Mouse (Mus musculus) MEL (cell line): ENCODE results near the gene Cenpi. TPM values are rescaled to one million over a fixed set of nuclear protein-coding genes. Genes with fewer than 3 reads are reported as not detected.

Source experiments
- DNase-seq: peaks from one replicate; pipeline ENCODE4 v3.0.0; 2011; ENCODE audit warnings: low read depth, low spot score
- H3K27ac ChIP-seq: 2 replicates; pipeline ENCODE4 v1.5.1; 2012; ENCODE audit warnings: low read depth, mild to moderate bottlenecking, control low read depth, low read length, moderate library complexity; ENCODE audit not compliant: control insufficient read depth
- H3K27me3 ChIP-seq, 2 experiments: fragments of 150-350 bp in 1 of 2; sonication (generic) in 1 of 2; 2 replicates each; pipeline ENCODE4 v1.6.1; 2012; ENCODE audit warnings: low read length in 2 of 2, mild to moderate bottlenecking in 2 of 2, improper control_type of control experiment in 1 of 2, moderate library complexity in 1 of 2; ENCODE audit not compliant: insufficient read depth in 2 of 2, control insufficient read depth in 1 of 2
- H3K36me3 ChIP-seq, 2 experiments: 2 replicates each; pipeline ENCODE4 v1.6.1; 2012 to 2014; ENCODE audit warnings: low read length in 2 of 2, improper control_type of control experiment in 1 of 2, inconsistent platforms in 1 of 2, mild to moderate bottlenecking in 1 of 2; ENCODE audit not compliant: insufficient read depth in 2 of 2, control insufficient read depth in 1 of 2
- H3K4me1 ChIP-seq, 2 experiments: fragments of 150-350 bp in 1 of 2; sonication (generic) in 1 of 2; 2 replicates each; pipeline ENCODE4 v1.6.1; 2012; ENCODE audit warnings: low read length in 2 of 2, improper control_type of control experiment in 1 of 2, mild to moderate bottlenecking in 1 of 2; ENCODE audit not compliant: insufficient read depth in 2 of 2, control insufficient read depth in 1 of 2
- H3K4me3 ChIP-seq, 2 experiments: fragments of 150-350 bp in 1 of 2; sonication (generic) in 1 of 2; 2 replicates each; pipeline ENCODE4 v1.5.1; 2012; ENCODE audit warnings: low read depth in 2 of 2, low read length in 2 of 2, mild to moderate bottlenecking in 2 of 2, moderate library complexity in 2 of 2, control low read depth in 1 of 2, improper control_type of control experiment in 1 of 2; ENCODE audit not compliant: control insufficient read depth in 1 of 2, insufficient read depth in 1 of 2
- H3K79me2 ChIP-seq: 2 replicates; pipeline ENCODE4 v1.6.1; 2012; ENCODE audit warnings: mild to moderate bottlenecking, low read length, moderate library complexity; ENCODE audit not compliant: control insufficient read depth, poor library complexity, insufficient read depth
- H3K9ac ChIP-seq: 2 replicates; pipeline ENCODE4 v1.6.1; 2012; ENCODE audit warnings: low read depth, mild to moderate bottlenecking, control low read depth, low read length, moderate library complexity; ENCODE audit not compliant: control insufficient read depth, poor library complexity, severe bottlenecking
- H3K9me3 ChIP-seq: fragments of 150-350 bp; sonication (generic); replicated peaks from 2 replicates; pipeline ENCODE4 v1.6.1; 2012; ENCODE audit warnings: mild to moderate bottlenecking, low read length, improper control_type of control experiment, moderate library complexity; ENCODE audit not compliant: insufficient read depth
- BHLHE40 ChIP-seq: IDR thresholded peaks from 2 replicates; pipeline ENCODE4 v1.6.1; 2012; ENCODE audit warnings: low read depth, mild to moderate bottlenecking, inconsistent platforms, low read length, improper control_type of control experiment, borderline replicate concordance
- CHD2 ChIP-seq: IDR thresholded peaks from 2 replicates; pipeline ENCODE4 v1.6.1; 2011; ENCODE audit warnings: low read length, improper control_type of control experiment
- E2F4 ChIP-seq: IDR thresholded peaks from 2 replicates; pipeline ENCODE4 v1.6.1; 2011; ENCODE audit warnings: low read depth, low read length, improper control_type of control experiment, borderline replicate concordance
- EP300 ChIP-seq, 2 experiments: IDR thresholded peaks; 2 replicates each; pipeline ENCODE4 v1.6.1; 2011; ENCODE audit warnings: improper control_type of control experiment in 2 of 2, low read length in 2 of 2, low read depth in 1 of 2, mild to moderate bottlenecking in 1 of 2
- ETS1 ChIP-seq: IDR thresholded peaks from 2 replicates; pipeline ENCODE4 v1.6.1; 2012; ENCODE audit warnings: low read depth, mild to moderate bottlenecking, inconsistent platforms, low read length, improper control_type of control experiment, moderate library complexity
- GATA1 ChIP-seq: IDR thresholded peaks from 2 replicates; pipeline ENCODE4 v1.6.1; 2011; ENCODE audit warnings: low read depth, low read length, improper control_type of control experiment
- HCFC1 ChIP-seq: IDR thresholded peaks from 2 replicates; pipeline ENCODE4 v1.6.1; 2012; ENCODE audit warnings: low read depth, mild to moderate bottlenecking, inconsistent platforms, low read length, improper control_type of control experiment, moderate library complexity
- MXI1 ChIP-seq: IDR thresholded peaks from 2 replicates; pipeline ENCODE4 v1.6.1; 2011; ENCODE audit warnings: mild to moderate bottlenecking, low read depth, low read length, improper control_type of control experiment
- MYB ChIP-seq: IDR thresholded peaks from 2 replicates; pipeline ENCODE4 v1.6.1; 2011; ENCODE audit warnings: mild to moderate bottlenecking, low read depth, low read length, improper control_type of control experiment
- POLR2A ChIP-seq, 2 experiments: IDR thresholded peaks; 2 replicates each; pipeline ENCODE4 v1.6.1; 2011 to 2012; ENCODE audit warnings: low read length in 2 of 2, mild to moderate bottlenecking in 2 of 2, control low read depth in 1 of 2, improper control_type of control experiment in 1 of 2, low read depth in 1 of 2, moderate library complexity in 1 of 2; ENCODE audit not compliant: control insufficient read depth in 1 of 2, insufficient read depth in 1 of 2, poor library complexity in 1 of 2
- POLR2AphosphoS2 ChIP-seq: IDR thresholded peaks from 2 replicates; pipeline ENCODE4 v1.6.1; 2011; ENCODE audit warnings: low read length, improper control_type of control experiment
- RCOR1 ChIP-seq: IDR thresholded peaks from 2 replicates; pipeline ENCODE4 v1.6.1; 2012; ENCODE audit warnings: low read depth, mild to moderate bottlenecking, inconsistent platforms, low read length, improper control_type of control experiment
- SMC3 ChIP-seq: IDR thresholded peaks from 2 replicates; pipeline ENCODE4 v1.6.1; 2011; ENCODE audit warnings: low read depth, low read length, improper control_type of control experiment
- TAL1 ChIP-seq: IDR thresholded peaks from 2 replicates; pipeline ENCODE4 v1.6.1; 2012; ENCODE audit warnings: mild to moderate bottlenecking, inconsistent platforms, low read length, moderate library complexity, mixed read lengths
- TBP ChIP-seq: IDR thresholded peaks from 2 replicates; pipeline ENCODE4 v1.8.0; 2011; ENCODE audit warnings: low read depth, low read length, improper control_type of control experiment
- TCF12 ChIP-seq: IDR thresholded peaks from 2 replicates; pipeline ENCODE4 v1.6.1; 2014; ENCODE audit warnings: low read depth, mild to moderate bottlenecking, inconsistent platforms, low read length, improper control_type of control experiment, moderate library complexity
- USF1 ChIP-seq: IDR thresholded peaks from 2 replicates; pipeline ENCODE4 v1.6.1; 2014; ENCODE audit warnings: low read depth, mild to moderate bottlenecking, inconsistent platforms, low read length, improper control_type of control experiment, moderate library complexity
- ZC3H11A ChIP-seq: IDR thresholded peaks from 2 replicates; pipeline ENCODE4 v1.6.1; 2012; ENCODE audit warnings: low read depth, mild to moderate bottlenecking, inconsistent platforms, low read length, improper control_type of control experiment
- ZKSCAN1 ChIP-seq: IDR thresholded peaks from 2 replicates; pipeline ENCODE4 v1.6.1; 2012; ENCODE audit warnings: low read depth, mild to moderate bottlenecking, inconsistent platforms, low read length, improper control_type of control experiment, moderate library complexity
- ZNF384 ChIP-seq: IDR thresholded peaks from 2 replicates; pipeline ENCODE4 v1.6.1; 2012; ENCODE audit warnings: low read depth, mild to moderate bottlenecking, inconsistent platforms, low read length, improper control_type of control experiment
- polyA plus RNA-seq, 2 experiments: library from polyadenylated mRNA; stranded (reverse) in 1 of 2; unstranded in 1 of 2; fragments of >175 nt in 1 of 2; fragments of >200 nt in 1 of 2; gene quantifications; 2 replicates each; pipeline versions ENCODE4 v1.2.1 to v1.2.4; 2012; ENCODE audit warnings: low replicate concordance in 2 of 2, low read depth in 1 of 2; ENCODE audit not compliant: insufficient read length in 2 of 2, insufficient read depth in 1 of 2, missing spikeins in 1 of 2
- total RNA-seq: library from RNA; depleted of rRNA; stranded (reverse); fragments of 300-350 nt; gene quantifications from 2 replicates; pipeline ENCODE4 v1.2.3, GENCODE M21; 2012

Gene Cenpi
- total and polyA plus RNA-seq, 3 experiments: 50.8 to 56.3 TPM; not detected in 1

DNA sequence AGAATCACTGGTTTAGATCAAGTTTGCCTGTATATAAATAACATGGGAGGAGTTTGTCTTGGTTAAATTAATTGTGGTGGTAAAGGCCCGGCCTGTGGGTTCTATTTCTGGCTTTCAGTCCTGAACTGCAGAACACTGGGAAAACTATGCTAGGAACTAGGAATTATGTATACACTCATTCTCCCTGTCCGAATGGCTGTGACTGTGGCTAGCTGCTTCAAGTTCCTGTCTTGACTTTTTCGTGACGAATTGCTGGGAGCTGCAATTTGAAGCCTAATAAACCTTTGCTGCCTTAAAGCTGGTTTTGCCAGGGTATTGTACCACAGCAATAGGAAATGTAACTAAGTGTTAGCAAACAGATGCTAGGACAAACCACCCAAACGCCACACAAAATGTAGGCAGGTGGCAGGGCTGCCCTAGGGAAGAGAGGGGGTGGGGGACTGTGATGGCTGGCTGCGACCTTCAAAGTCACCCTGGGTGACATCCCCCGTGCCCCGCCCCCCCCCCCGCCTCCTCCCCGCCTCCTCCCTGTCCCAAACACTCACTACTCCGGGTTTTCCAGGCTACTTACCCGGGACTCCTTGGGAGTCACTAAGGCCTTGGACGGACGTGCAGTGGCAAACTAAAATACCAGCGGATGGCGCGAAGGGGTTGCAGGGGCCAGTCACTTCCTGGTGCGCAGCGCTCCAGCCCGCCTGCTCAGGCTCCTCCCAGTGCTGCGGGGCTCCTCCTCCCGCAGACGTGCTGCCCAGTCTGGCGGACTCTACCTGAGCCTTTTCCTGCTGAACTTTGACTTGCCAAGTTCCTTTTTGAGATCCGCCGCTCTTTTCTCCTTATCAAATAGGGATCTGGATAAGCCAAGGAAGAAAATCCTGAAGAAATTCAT is 31.4 kb upstream of the Cenpi start, which contains the start of gene Trmt2b (continued):
- 0 out of 2 replicates have a peak, but pooled peaks have one; percentile 31 for TF ChIP-seq RCOR1
- no peak for TF ChIP-seq TAL1
- TF ChIP-seq MYB: no peak
- no peak for TF ChIP-seq ZNF384
- 0 out of 2 replicates have a peak, but pooled peaks have one; percentile 59 for TF ChIP-seq POLR2AphosphoS2
- no peak for TF ChIP-seq USF1
- peak in 1 of 2 experiments; percentile 77; a peak in 2 of 4 replicates for TF ChIP-seq POLR2A (IDR thresholded peaks at IDR 0.05; ENCODE audit: control insufficient read depth in 1 of 2, insufficient read depth in 1 of 2, low read depth in 1 of 2, low read length in 2 of 2, poor library complexity in 1 of 2)
- TF ChIP-seq MXI1: no peak; the same call in 1 of the 2 replicates
- peak; percentile 33; the same call in 1 of the 2 replicates for TF ChIP-seq BHLHE40
- TF ChIP-seq TCF12: 0 out of 2 replicates have a peak, but pooled peaks have one; percentile 20
- TF ChIP-seq HCFC1: 0 out of 2 replicates have a peak, but pooled peaks have one; percentile 61
- no peak for TF ChIP-seq ZC3H11A
- TF ChIP-seq SMC3: peak; percentile 7; the same call in 1 of the 2 replicates
- 0 out of 2 replicates have a peak, but pooled peaks have one; percentile 8 for TF ChIP-seq ZKSCAN1
- peak; percentile 82 for TF ChIP-seq E2F4
- TF ChIP-seq TBP: peak; percentile 47; the same call in 1 of the 2 replicates
- TF ChIP-seq CHD2: peak; percentile 29

GRCm38 (mm10) chrX:134280531-134280930 is 27.4 kb upstream of the Cenpi start:
- Histone ChIP-seq H3K9me3 (no peaks in the 10 kb centered on the region), H3K79me2 (peaks cover 10% of the 10 kb centered on the region), H3K27ac (no peak overlapping the region), H3K27me3 (no peaks in the 10 kb centered on the region), H3K4me1 (peaks cover 11% of the 10 kb centered on the region in 2 experiments), H3K4me3 (no peak overlapping the region), H3K36me3 (peaks cover 0 to 20% of the 10 kb centered on the region in 2 experiments; a peak in 2 of 4 replicates), H3K9ac (no peak overlapping the region)
- peak; percentile 84 for TF ChIP-seq TCF12
- peak; percentile 92 for TF ChIP-seq GATA1
- TF ChIP-seq ZC3H11A: no peak
- TF ChIP-seq ETS1: no peak
- TF ChIP-seq RCOR1: peak; percentile 89
- peak; percentile 72 to 74 for TF ChIP-seq EP300 (IDR thresholded peaks at IDR 0.05; ENCODE audit: low read depth in 1 of 2, low read length in 2 of 2)
- DNase-seq: no peak
